Mouse (Mus musculus) B cell, adult 2 months (primary cell): Measurements from ENCODE around the gene Zfp62.
"Not testable (repeated sequence)": the region's sequence is repeated elsewhere in the genome, so short reads cannot be mapped to it uniquely, and the experiment has no call there.

Experiments used
- DNase-seq, 2 experiments: peaks; one replicate each; pipeline ENCODE4 v3.0.0; 2022

The Zfp62 gene

GRCm38 (mm10) chr11:49203129-49203768 is at the start of gene Zfp62:
Gene Zfp62 (plus strand): TSS chr11:49203292.
- DNase-seq: peak; percentile 95 to 96

- DNase-seq: no peak
Measured at GRCm38 (mm10) chr11:49154077-49154476, 49.0 kb upstream of the Zfp62 start, which contains the start of gene Olfr1394. Gene Olfr1394 (plus strand): TSS chr11:49154377.

- no peak for DNase-seq
Measured at GRCm38 (mm10) chr11:49156821-49157814, 46.0 kb upstream of the Zfp62 start.

GRCm38 (mm10) chr11:49168839-49169611 is 34.1 kb upstream of the Zfp62 start:
- no peak for DNase-seq

DNA sequence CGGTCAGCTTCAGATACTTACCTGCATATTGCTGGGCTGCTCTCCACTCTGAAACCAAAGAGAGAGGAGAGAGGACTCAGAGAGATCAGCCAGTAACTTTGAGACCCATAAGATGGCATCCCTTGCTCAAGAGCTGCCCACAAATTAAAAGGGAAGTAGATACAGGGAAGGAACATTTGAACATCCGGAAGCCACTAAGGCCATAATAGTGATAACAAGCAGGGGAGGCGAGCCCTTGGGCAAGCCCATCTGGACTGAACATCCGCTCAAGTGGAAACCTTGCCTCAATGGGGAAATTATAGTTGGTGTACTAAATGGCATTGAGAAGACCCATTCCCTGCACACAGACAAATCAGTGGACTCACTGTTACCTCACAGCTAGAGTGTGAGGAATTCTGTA is 32.5 kb upstream of the Zfp62 start:
- no peak for DNase-seq

DNA sequence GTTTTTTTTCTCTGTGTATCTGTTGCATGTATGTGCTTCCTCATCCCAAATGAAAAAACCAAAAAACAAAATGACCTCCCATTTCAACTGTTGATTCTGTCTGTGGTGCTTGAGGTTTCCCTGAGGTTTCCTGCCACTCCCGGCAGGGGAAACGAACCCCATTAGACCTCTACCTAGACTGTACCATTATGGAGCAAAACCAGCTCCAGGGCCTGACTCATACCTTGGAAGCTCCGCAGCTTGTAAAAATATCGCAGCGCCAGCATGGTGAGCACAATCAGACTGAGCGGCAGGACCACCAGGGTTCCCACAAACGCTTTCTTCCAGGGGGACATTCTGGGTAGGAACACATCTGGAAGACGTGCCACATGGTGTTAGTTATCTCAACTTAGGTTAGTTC is 27.7 kb upstream of the Zfp62 start:
- peak in 1 of 2 experiments; percentile 13 for DNase-seq

GRCm38 (mm10) chr11:49176047-49176779 is 26.9 kb upstream of the Zfp62 start:
- not testable (repeated sequence) for DNase-seq

GRCm38 (mm10) chr11:49183172-49183571 is 19.9 kb upstream of the Zfp62 start:
- no peak for DNase-seq

- DNase-seq: no peak
Measured at GRCm38 (mm10) chr11:49186452-49186851, 16.6 kb upstream of the Zfp62 start.

DNA sequence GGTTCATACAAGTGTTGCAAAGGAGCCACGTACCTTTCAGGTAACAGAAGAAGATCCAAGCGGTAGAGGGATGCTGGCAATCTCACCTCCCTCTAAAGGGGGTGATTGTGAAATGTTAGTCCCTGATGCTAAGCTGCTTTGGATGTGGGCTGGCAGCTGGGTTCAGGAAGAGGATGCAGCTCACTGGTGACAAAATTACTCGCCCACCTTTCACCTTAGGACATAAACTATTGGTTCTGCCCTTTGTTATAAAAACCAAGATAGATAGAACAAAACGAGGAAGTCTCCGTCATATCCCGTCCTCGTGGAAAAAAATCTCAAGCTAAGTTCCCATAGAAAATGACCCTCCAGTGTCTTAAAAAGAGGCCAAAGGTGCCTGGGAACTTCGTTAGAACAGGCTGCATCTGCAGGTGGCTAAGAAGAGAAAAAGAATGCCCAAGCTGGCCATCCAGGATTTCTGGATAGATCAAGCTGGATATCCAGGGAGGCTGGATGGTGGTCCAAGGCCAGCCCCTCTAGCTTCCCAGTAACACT is 16.1 kb upstream of the Zfp62 start, which contains the start of gene Btnl9:
Btnl9 (minus strand) TSS at position 205 of the 534 bp plus-strand sequence.
- DNase-seq: no peak

GRCm38 (mm10) chr11:49187701-49188100 is 15.4 kb upstream of the Zfp62 start:
- DNase-seq: no peak

DNA sequence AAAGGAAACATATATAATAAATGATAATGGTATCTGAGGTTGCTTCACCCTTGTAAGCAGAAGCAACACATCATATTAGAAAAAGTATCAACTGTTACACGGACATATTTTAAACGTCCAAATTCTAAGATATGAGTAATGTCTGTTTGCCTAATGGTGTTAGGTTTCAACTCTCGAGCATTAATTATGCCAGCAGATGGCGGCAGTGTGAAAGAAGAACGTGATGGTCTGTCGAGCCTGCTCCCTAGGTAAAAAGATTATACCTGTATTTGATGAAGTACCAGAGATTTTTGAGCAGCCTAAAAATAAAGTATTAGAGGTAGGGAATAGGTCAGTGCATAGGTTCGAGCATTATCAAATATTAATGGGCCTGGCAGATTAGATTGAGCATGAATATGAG is 13.4 kb upstream of the Zfp62 start:
- DNase-seq: peak; percentile 79 to 82

DNA sequence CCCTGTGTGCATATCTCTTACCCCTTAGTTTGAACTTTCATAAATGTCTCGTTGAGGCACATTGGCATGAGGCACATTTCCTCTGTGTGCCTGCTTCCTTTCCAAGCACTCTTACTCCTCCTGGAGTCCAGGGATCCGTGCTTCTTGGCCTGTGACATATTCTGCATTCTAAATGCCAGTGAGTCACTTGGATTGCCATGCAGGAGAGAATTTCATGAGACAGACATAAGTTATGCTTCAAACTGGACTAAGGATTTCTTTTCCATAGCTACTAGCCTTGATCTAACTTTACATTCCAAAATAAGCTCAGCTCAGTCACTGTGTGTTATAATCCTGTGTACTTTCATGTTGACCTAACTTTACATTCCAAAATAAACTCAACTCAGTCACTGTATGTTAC is 12.0 kb upstream of the Zfp62 start:
- no peak for DNase-seq

DNA sequence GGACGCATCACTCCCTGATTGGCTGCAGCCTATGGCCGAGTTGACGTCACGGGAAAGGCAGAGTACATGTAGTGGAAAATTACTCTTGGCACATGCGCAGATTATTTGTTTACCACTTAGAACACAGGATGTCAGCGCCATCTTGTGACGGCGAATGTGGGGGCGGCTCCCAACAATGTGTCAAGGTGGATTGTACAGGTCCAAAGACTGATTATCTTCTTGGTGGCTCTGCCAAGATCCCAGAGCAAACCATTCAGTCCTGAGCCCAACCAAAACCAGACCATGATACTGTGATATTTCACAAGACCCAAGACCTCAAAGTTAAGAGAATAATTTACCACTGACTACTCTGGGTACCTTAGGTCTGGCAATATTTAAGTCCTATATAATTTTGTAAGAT is 8.3 kb upstream of the Zfp62 start:
- DNase-seq: not testable (repeated sequence)

GRCm38 (mm10) chr11:49195819-49196322 is 7.2 kb upstream of the Zfp62 start:
- no peak for DNase-seq

DNA sequence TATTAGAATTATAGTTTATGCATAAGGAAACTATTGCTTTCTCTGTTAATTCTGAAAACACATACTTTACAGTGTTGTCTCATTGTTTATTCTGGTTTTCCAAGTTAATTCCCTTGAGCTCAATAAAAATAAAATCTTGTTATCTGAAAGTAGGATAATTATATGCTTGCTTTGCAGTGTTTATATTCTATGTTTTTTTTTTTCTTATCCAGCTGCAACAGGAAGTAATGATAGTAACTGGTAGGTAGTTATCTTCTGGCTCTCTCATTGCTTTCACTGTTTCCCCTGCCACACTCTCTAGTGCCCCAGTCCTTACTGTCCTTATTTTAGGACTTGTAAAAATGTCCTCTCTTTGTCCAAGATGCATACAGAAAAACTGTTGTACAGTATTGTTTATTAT is 2.4 kb upstream of the Zfp62 start:
- no peak for DNase-seq

DNA sequence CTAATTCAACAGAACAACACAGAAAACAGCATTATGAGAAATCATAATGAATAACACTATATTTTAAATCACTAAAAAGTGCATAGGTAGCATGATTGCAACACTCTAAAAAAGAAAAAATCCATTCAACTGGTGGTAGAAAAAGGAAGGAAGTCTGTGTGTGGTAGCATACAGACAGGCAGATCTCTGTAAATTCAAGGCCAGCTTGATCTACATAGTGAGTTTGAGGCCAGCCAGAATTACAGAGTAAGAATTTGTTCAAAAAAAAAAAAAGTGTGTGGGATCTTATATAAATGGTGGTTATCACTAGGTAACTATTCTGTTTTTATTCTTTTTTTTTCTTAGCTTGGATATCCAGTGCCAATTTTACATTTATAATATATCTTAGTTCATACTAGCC is 1.9 kb upstream of the Zfp62 start:
- DNase-seq: no peak

GRCm38 (mm10) chr11:49202071-49202470 is 1.0 kb upstream of the Zfp62 start:
- no peak for DNase-seq

DNA sequence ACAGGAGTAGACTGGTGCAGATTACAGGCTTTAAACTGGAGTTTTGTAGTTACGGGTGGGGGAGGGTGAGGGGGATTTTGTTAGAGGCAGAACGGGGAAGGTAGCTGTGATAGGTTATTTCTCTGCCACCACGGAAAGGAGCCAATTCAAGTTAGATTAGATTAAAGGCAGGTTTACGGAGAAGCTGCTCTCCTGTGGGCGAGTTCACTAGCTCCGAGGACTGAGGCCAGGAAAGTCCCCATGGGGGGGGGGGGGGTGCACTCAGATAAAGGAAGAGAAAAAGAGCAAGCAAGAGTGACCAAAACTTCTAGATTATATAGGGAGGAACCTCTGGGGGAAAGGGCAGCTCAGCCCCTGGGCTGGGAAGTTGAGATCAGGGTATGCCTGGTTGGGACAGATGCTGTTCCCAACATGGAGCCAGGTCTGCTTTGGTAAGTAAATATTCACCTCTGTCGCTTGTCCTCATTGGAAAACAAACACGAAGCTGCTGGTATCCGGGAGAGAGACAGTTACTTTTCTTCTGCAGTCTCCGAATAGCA is 500 bp upstream of the Zfp62 start:
- DNase-seq: peak in 1 of 2 experiments; percentile 51

- DNase-seq: peak; percentile 59 to 63
Measured at GRCm38 (mm10) chr11:49203771-49204497, 842 bp downstream of the Zfp62 start.
